Mouse (Mus musculus) liver, embryonic 12.5 days (tissue): ENCODE results near the gene Zfp423. TPM values are rescaled to one million over a fixed set of nuclear protein-coding genes. Genes with fewer than 3 reads are reported as not detected.

ENCODE experiments used
- ATAC-seq: fragments of 200-750 bp; cut with Nextera tagmentation; 2 replicates; pipeline ENCODE4 v1.8.0; 2017; ENCODE audit warnings: moderate number of reproducible peaks, mild to moderate bottlenecking, moderate library complexity
- H3K27ac ChIP-seq: fragments of 300-500 bp; sonication (generic); 2 replicates; pipeline ENCODE4 v1.5.1; 2016; ENCODE audit warnings: mild to moderate bottlenecking
- H3K27me3 ChIP-seq: fragments of 300-500 bp; sonication (generic); replicated peaks from 2 replicates; pipeline ENCODE4 v1.6.1; 2016; ENCODE audit warnings: mild to moderate bottlenecking, moderate library complexity
- H3K36me3 ChIP-seq: fragments of 300-500 bp; sonication (generic); 2 replicates; pipeline ENCODE4 v1.6.1; 2016; ENCODE audit warnings: mild to moderate bottlenecking, moderate library complexity
- H3K4me1 ChIP-seq: fragments of 300-500 bp; sonication (generic); 2 replicates; pipeline ENCODE4 v1.6.1; 2016
- H3K4me2 ChIP-seq: fragments of 300-500 bp; sonication (generic); 2 replicates; pipeline ENCODE4 v1.6.1; 2016; ENCODE audit warnings: mild to moderate bottlenecking, moderate library complexity
- H3K4me3 ChIP-seq: fragments of 300-500 bp; sonication (generic); 2 replicates; pipeline ENCODE4 v1.5.1; 2016; ENCODE audit warnings: mild to moderate bottlenecking, moderate library complexity
- H3K9ac ChIP-seq: fragments of 300-500 bp; sonication (generic); 2 replicates; pipeline ENCODE4 v1.6.1; 2016; ENCODE audit warnings: mild to moderate bottlenecking, moderate library complexity
- H3K9me3 ChIP-seq: fragments of 300-500 bp; sonication (generic); replicated peaks from 2 replicates; pipeline ENCODE4 v1.6.1; 2016; ENCODE audit warnings: mild to moderate bottlenecking, moderate library complexity
- WGBS: fragments of 180-500 bp; shearing (Covaris S2); methylation state at CpG from one replicate; pipeline ENCODE4 v1.1.7; 2016; ENCODE audit not compliant: insufficient replicate concordance; 5-methylcytosine and 5-hydroxymethylcytosine counted together
- polyA plus RNA-seq: library from polyadenylated mRNA; unstranded; fragments of >200 nt; fragmentation: Nextera tagmentation; extraction: Ambion mirVana; gene quantifications from 2 replicates; pipeline ENCODE4 v1.2.1, GENCODE M21; 2016

The Zfp423 gene
- polyA plus RNA-seq, 1 experiment from 2014 or later = 2.5 TPM

DNA sequence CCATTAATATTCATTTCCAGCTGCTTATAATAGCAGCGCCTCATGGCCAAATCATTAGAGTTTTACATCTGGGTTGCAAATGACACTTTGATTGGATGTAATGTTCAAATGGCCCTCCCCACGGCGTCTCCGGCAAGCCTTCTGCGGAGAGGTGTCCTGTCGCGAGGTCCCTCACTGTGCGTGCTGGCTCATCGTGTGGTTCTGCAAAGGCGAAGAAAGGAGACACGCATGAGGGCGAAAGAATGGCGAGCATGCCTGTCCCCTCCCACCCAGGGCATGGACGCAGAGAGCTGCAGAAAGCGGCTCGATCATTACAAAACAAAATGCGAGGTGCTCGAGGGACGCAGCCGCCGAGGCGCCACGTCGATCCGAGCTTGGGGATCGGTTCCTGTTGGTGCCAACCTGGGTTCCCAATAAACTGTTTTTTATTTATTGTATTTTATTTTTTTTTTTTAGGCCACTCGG lies 297.1 kb downstream of the Zfp423 start:
- 4% methylated on average over 27 of the region's 27 CpGs for WGBS
- Histone ChIP-seq H3K4me2 (peak overlapping the region; percentile 47), H3K4me1 (peaks cover 26% of the 10 kb centered on the region), H3K9me3 (no peaks in the 10 kb centered on the region), H3K4me3 (no peak overlapping the region; the same call in 1 of the 2 replicates), H3K9ac (no peak overlapping the region), H3K36me3 (no peaks in the 10 kb centered on the region), H3K27me3 (peaks cover 70% of the 10 kb centered on the region), H3K27ac (no peak overlapping the region)
- no peak for ATAC-seq

DNA sequence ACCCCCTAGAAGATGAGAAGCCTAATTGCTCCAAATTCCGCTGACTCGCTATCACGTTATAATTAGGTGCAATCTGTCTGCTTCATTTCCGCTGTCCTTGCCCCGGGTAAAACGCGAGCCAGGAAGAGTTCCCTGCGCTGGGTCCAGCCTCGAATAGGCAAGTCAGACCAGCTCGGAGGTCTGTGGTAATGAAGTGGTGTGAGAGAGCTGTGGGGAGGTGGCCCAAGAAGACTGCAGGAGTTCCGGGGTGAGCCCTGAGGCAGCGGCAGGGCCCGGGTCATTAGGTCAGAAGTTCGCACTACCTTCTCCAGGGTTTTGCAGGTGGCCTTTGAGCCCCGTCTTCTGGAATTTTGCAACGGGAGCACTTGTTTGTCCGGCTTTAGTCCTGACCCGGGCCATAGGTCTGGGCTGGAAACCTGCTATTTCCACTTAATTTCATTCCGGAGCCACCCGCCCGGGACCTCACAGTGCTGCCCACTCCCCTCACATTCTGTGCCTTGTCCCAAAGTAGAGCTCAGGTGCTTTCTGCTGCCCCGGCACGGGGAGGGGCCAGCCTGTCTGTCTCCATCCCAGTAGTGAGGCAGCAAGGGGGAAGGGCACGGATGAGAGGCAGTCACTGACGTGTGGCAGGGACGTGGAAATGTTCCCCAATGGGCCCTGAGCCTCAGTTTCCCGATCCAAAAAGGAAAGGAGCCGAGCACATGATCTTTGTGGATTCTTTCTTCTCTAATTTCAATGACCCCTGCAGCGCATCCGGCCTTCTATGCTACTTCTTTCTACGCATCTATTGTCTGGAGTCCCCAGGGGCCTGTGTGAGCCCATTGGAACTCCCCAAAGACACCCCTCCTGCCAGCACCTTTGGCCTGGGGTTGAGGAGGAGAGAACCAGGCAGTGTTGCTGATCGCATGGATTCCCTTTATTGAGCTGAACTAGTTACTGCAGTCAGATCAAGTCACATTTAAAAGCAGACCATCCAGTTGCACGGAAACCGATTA lies 298.2 kb downstream of the Zfp423 start:
- no peak overlapping the region for H3K27ac ChIP-seq
- H3K9me3 ChIP-seq = no peaks in the 10 kb centered on the region
- ATAC-seq = no peak
- H3K36me3 ChIP-seq = no peaks in the 10 kb centered on the region
- H3K4me2 ChIP-seq = peak overlapping the region; percentile 43
- H3K4me1 ChIP-seq = peaks cover 36% of the 10 kb centered on the region
- WGBS = 6% methylated on average over 34 of the region's 34 CpGs
- H3K9ac ChIP-seq = no peak overlapping the region
- peaks cover 70% of the 10 kb centered on the region for H3K27me3 ChIP-seq
- peak overlapping the region; percentile 19 for H3K4me3 ChIP-seq

DNA sequence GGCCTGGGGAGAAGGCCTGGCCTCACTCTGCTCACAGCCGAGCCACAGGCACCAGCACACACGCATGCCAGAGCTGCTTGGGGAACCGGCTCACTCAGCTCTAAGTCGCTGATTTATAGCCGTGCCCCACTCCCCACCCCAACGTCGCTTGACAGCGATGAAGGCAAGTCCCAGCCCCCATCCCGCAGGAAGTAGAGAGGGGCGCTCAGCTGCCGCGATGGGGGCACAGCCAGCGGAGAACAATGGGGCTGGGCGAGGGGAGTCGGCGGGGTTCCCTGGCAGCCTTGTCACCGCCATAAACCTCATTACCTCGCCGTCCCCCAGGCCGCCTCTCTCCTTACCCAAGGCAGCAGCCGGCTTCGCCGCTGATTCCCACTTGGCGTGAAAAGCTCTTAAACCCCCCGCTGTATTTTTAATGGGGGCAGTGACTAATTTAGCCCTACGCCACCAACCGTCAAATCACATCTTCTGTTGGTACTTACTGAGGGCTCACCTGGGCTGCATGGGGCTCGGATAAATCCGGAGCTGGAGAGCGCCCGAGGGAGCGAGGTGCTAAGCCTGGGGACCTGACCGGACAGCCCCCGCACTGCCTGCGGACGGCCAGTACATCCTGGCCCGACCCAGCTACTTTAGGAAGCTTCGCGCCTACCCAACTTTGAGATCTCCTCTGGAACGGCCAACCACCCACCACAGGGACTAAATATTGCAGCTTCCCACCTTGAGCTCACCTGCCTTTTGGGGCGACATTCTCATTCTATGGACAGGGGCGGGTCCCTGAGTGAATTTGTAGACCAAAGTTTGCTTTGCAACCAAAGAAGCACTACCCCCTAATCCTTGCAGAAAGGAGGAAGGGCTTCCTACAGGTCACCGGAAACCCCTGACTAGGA lies 299.1 kb downstream of the Zfp423 start:
- Histone ChIP-seq H3K36me3 (no peaks in the 10 kb centered on the region), H3K27ac (no peak overlapping the region), H3K4me2 (peak overlapping the region; percentile 43), H3K9me3 (no peaks in the 10 kb centered on the region), H3K4me1 (peaks cover 44% of the 10 kb centered on the region), H3K27me3 (peaks cover 66% of the 10 kb centered on the region), H3K9ac (no peak overlapping the region; the same call in 1 of the 2 replicates), H3K4me3 (peak overlapping the region; percentile 19)
- ATAC-seq = no peak
- 4% methylated on average over 43 of the region's 43 CpGs for WGBS

DNA sequence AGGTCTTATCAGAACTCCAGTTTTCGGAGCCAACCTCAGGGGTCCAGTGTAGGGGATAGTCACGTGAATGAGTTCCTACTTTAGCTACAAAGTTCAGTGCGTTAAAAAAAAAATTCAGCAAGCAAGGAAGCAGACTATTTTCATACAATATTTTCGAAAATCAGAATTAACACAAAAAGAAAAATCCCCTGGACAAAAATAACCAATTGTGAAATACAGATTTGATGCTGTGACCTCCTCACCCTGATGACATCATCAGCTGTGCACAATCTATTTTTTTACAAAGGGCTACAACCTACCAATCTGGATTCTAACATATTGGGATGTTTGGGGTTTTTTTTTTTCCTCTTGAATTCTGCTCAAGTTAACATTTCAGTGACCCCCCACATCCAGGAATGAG lies 301.9 kb downstream of the Zfp423 start:
- WGBS = 26% methylated on average over 4 of the region's 4 CpGs
- H3K27me3 ChIP-seq = peaks cover 42% of the 10 kb centered on the region
- H3K9ac ChIP-seq = no peak overlapping the region
- no peaks in the 10 kb centered on the region for H3K9me3 ChIP-seq
- H3K4me3 ChIP-seq = no peak overlapping the region
- no peak for ATAC-seq
- H3K36me3 ChIP-seq = no peaks in the 10 kb centered on the region
- peak overlapping the region; percentile 76; the same call in 1 of the 2 replicates for H3K4me2 ChIP-seq
- no peak overlapping the region for H3K27ac ChIP-seq
- peaks cover 39% of the 10 kb centered on the region for H3K4me1 ChIP-seq

DNA sequence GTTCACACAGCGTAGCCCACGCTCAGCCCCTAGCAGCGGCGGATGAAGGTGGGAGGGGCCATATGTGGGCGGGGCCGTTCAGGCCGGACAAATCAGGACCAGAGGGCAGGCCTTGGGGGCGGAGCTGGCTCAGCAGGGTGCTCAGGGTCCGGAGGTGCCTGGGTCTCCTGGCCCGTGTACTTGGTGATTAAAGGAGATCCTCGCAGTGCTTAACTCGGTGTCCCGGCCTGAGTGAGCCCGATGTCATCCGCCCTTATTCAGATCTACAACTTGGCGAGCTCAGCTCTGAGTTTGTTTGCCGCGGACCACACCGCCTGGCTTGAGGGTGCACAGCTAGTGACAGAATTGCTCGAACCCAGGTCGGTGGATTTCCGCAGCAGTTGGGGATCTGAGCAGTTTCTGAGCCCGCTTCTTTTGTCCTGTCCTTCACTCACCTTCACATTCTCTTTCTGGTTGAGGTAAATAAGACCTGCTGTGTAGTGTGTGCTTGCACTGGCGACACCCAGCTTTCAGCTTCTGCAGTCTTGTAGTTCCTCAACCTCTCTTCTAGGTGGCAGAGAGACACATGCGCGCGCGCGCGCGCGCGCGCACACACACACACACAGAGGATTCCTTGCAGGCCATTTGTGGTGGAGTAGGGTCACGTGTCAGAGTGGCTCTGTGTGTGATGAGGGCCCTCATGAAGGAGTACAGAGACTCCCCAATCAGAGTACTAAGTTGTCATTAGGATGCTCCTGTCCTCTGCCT lies 302.7 kb downstream of the Zfp423 start:
- Histone ChIP-seq H3K27ac (no peak overlapping the region), H3K36me3 (no peaks in the 10 kb centered on the region), H3K4me1 (peaks cover 37% of the 10 kb centered on the region), H3K9ac (0 out of 2 replicates have a peak overlapping the region, but pooled peaks have one; percentile 0), H3K27me3 (peaks cover 35% of the 10 kb centered on the region), H3K4me2 (peak overlapping the region; percentile 76), H3K4me3 (peak overlapping the region; percentile 50), H3K9me3 (no peaks in the 10 kb centered on the region)
- 8% methylated on average over 35 of the region's 35 CpGs for WGBS
- ATAC-seq = peak; percentile 85

DNA sequence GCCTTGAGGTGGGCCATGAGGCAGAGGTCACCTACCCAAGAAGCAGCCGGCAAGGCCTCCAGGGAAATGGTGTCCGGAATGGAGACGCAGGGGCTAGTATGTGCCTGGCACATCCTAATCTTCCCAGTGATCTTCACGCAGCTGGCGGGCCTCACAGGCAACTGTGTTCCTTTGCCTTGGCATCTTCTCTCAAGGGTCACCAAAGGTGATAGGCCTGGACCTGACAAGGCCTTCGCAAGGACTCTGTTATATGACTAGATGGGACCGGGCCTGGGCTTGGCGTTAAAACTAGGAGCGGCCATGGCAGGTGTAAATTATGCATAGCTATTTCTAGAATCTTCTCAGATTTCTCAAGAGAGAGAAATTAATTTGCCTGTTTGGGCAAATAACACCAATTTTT lies 303.4 kb downstream of the Zfp423 start:
- H3K4me2 ChIP-seq = peak overlapping the region; percentile 76
- 68% methylated on average over 9 of the region's 9 CpGs for WGBS

DNA sequence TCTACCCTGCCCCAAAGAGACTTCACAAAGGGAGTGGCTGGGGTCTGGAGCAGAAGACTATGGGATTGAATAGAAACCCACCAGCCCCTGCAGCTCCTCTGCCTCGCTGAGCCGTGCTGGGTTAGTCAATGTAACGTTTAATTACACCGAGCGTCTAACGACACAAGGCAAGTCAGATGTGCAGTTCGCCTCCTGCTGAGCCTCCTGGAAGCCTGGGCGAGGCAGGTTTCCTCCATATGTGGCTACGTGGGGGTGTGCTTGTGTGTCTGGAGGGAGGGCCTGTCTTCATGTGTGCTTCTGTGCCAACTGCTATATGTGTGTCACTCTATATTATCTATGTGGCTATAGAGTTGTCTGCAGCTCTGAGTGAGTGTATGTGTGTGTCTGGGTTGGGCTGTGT lies 311.6 kb downstream of the Zfp423 start:
- WGBS = 69% methylated on average over 9 of the region's 9 CpGs
- Histone ChIP-seq H3K4me3 (no peak overlapping the region), H3K36me3 (no peaks in the 10 kb centered on the region), H3K4me1 (no peaks in the 10 kb centered on the region), H3K27me3 (0 out of 2 replicates have a peak, but pooled peaks cover 7% of the 10 kb centered on the region), H3K9me3 (no peaks in the 10 kb centered on the region), H3K9ac (no peak overlapping the region), H3K4me2 (no peak overlapping the region), H3K27ac (no peak overlapping the region)
- no peak for ATAC-seq

More for the DNA sequence above, 303.4 kb downstream of the Zfp423 start:
- Histone ChIP-seq H3K9me3 (no peaks in the 10 kb centered on the region), H3K4me3 (no peak overlapping the region), H3K4me1 (peaks cover 30% of the 10 kb centered on the region), H3K9ac (no peak overlapping the region), H3K27me3 (peaks cover 28% of the 10 kb centered on the region), H3K27ac (no peak overlapping the region), H3K36me3 (no peaks in the 10 kb centered on the region)
- ATAC-seq = no peak

DNA sequence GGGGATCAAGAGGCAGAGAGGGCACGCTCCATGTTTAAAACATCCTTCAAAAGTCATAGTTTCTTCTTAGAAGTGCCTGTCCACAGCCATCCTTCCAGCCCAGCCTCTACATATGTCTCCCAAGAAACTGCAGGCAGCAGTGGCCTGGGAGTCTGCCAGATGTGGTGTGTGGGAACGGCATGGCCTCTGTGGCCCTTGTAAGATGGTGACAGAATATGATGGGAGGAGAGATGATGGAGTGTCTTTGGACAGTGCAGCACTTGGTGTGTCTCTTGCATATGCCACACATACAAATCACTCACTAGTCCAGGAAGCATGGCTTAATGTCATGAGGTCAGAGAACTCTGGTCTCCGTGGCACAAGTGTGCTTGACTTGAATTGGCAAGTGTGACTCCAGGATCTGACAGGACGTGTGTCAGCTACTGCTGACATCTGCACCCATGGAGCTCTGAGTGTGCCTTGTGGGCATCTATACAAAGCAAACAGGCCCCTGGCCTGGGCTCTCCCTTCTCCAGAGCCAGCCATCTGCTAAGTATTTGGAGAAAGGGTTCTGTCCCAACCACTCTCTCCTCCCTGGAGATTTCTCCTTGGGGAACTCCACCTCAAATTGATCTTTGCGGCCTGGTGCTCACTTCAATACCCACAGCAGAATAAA lies 313.4 kb downstream of the Zfp423 start:
- H3K9ac ChIP-seq = no peak overlapping the region
- H3K36me3 ChIP-seq = no peaks in the 10 kb centered on the region
- WGBS = 61% methylated on average over 5 of the region's 5 CpGs
- H3K9me3 ChIP-seq = no peaks in the 10 kb centered on the region
- 0 out of 2 replicates have a peak, but pooled peaks cover 7% of the 10 kb centered on the region for H3K27me3 ChIP-seq
- no peak overlapping the region for H3K27ac ChIP-seq
- H3K4me1 ChIP-seq = no peaks in the 10 kb centered on the region
- H3K4me2 ChIP-seq = no peak overlapping the region
- ATAC-seq = no peak
- H3K4me3 ChIP-seq = no peak overlapping the region

DNA sequence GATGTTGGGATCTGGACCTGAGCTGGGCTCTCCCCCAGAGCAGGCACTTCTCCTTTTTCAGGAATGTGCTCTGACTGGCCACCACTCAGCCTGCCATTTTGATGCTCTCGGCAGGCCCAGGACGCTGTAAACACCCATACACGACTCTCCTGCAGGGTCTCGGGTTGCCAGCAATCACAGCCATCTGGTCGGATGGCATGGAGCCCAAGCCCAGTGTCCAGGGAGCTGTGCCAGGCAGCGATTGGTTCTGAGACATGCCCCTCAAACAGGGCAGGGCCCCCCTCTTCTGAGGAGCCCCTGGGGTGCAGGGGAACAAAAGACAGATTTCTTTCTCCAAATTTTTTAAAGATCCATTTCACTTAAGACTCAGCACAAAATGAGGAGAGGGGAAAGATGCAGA lies 314.0 kb downstream of the Zfp423 start:
- H3K4me2 ChIP-seq = no peak overlapping the region
- H3K9me3 ChIP-seq = no peaks in the 10 kb centered on the region
- ATAC-seq = no peak
- H3K36me3 ChIP-seq = no peaks in the 10 kb centered on the region
- H3K9ac ChIP-seq = no peak overlapping the region
- WGBS = 41% methylated on average over 6 of the region's 6 CpGs
- no peak overlapping the region for H3K27ac ChIP-seq
- H3K4me3 ChIP-seq = no peak overlapping the region
- 0 out of 2 replicates have a peak, but pooled peaks cover 7% of the 10 kb centered on the region for H3K27me3 ChIP-seq
- no peaks in the 10 kb centered on the region for H3K4me1 ChIP-seq

DNA sequence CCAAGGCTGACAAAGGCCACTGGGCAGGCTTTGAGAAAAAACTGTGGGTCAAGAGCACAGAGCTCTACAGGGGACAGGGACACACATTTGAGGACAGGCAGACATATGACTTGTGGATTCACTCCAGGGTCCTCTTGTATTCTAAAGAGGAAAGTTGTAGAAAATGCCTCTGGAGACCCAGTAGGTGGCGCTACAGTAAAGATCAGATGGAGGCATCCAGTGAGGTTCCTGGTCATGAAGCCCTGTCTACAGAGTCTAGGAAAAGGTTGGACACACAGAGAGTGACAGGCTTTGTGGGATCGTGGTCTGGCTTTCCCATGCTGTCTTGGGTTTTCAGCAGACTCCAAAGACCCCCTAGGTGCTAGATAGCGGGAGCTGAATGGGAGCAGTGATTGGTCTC lies 318.5 kb downstream of the Zfp423 start:
- WGBS = 31% methylated on average over 3 of the region's 3 CpGs
- H3K9me3 ChIP-seq = no peaks in the 10 kb centered on the region
- H3K36me3 ChIP-seq = no peaks in the 10 kb centered on the region
- ATAC-seq = no peak
- no peak overlapping the region for H3K4me2 ChIP-seq
- H3K9ac ChIP-seq = no peak overlapping the region
- no peaks in the 10 kb centered on the region for H3K27me3 ChIP-seq
- H3K4me3 ChIP-seq = no peak overlapping the region
- H3K4me1 ChIP-seq = no peaks in the 10 kb centered on the region
- no peak overlapping the region for H3K27ac ChIP-seq

DNA sequence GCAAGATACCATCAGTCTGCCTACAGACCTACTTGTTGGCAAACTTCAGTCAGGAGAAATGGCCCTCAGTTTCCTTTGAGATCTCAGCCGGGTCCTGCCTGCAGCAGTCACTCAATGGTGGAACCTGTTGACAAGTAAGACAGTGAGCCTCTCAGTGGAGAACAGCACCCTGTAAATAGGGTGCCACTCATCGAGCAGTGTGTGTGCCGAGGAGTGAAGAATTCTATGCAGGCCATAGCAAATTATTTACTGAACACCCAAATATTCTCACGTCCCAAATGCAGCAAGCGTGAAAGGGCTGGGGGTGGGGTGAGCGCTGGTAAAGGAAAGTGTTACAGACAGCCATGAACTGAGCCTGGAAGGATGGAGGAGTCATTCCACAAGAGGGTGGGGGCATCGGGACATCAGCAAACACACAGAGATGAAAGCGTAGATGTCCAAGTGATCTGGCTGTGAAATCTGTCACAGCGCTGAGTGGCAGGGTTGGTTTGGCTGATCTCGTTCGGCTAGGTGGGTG lies 323.1 kb downstream of the Zfp423 start:
- H3K9me3 ChIP-seq = no peaks in the 10 kb centered on the region
- H3K4me3 ChIP-seq = no peak overlapping the region
- WGBS = 61% methylated on average over 11 of the region's 11 CpGs
- H3K4me2 ChIP-seq = no peak overlapping the region
- H3K27me3 ChIP-seq = no peaks in the 10 kb centered on the region
- H3K36me3 ChIP-seq = no peaks in the 10 kb centered on the region
- no peak overlapping the region for H3K9ac ChIP-seq
- no peak for ATAC-seq
- H3K4me1 ChIP-seq = no peaks in the 10 kb centered on the region
- H3K27ac ChIP-seq = no peak overlapping the region
